Mouse (Mus musculus) G1E (cell line): Measurements from ENCODE around the gene Myoz1. TPM values are rescaled to one million over a fixed set of nuclear protein-coding genes. Genes with fewer than 3 reads are reported as not detected.

Experiments used
- ATAC-seq: 2 replicates; pipeline ENCODE4 v1.8.0; 2016; ENCODE audit warnings: mild to moderate bottlenecking; ENCODE audit not compliant: insufficient number of reproducible peaks, poor library complexity, low FRiP score, severe bottlenecking; ENCODE audit errors: extremely low read depth
- DNase-seq: peaks from one replicate; pipeline ENCODE4 v3.0.0; 2012; ENCODE audit warnings: low spot score
- H3K27me3 ChIP-seq: 2 replicates; pipeline ENCODE4 v1.6.1; 2012; ENCODE audit warnings: mild to moderate bottlenecking, low read length, inconsistent platforms; ENCODE audit not compliant: insufficient read depth
- H3K36me3 ChIP-seq: replicated peaks from 2 replicates; pipeline ENCODE3; 2012; ENCODE audit warnings: mild to moderate bottlenecking, inconsistent platforms
- H3K4me1 ChIP-seq: 2 replicates; pipeline ENCODE4 v1.6.1; 2012; ENCODE audit warnings: low read depth, low read length, inconsistent platforms, mixed read lengths; ENCODE audit not compliant: insufficient read depth
- H3K4me3 ChIP-seq: 2 replicates; pipeline ENCODE4 v1.5.1; 2012; ENCODE audit warnings: low read depth, mild to moderate bottlenecking, inconsistent platforms, low read length, moderate library complexity, mixed read lengths
- H3K9me3 ChIP-seq: replicated peaks from 2 replicates; pipeline ENCODE4 v1.6.1; 2012; ENCODE audit warnings: inconsistent platforms
- CTCF ChIP-seq: IDR thresholded peaks from 2 replicates; pipeline ENCODE4 v1.5.1; 2012; ENCODE audit warnings: low read depth, low read length, inconsistent platforms, mixed read lengths
- GATA1 ChIP-seq: IDR thresholded peaks from 2 replicates; pipeline ENCODE4 v1.6.1; 2012; ENCODE audit warnings: borderline replicate concordance, low read length, inconsistent platforms, mixed read lengths
- GATA2 ChIP-seq: IDR thresholded peaks from 2 replicates; pipeline ENCODE4 v1.6.1; 2012; ENCODE audit warnings: low read depth, low read length, inconsistent platforms, borderline replicate concordance
- POLR2AphosphoS5 ChIP-seq: IDR thresholded peaks from 2 replicates; pipeline ENCODE4 v1.6.1; 2012; ENCODE audit warnings: low read depth, low read length, inconsistent platforms; ENCODE audit not compliant: insufficient replicate concordance
- TAL1 ChIP-seq: conservative IDR thresholded peaks from 2 replicates; pipeline ENCODE4 v1.6.1; 2012; ENCODE audit warnings: low read depth, low read length, inconsistent platforms, mixed read lengths
- polyA plus RNA-seq: library from polyadenylated mRNA; stranded (reverse); fragments of >175 nt; gene quantifications from 2 replicates; pipeline ENCODE4 v1.2.3, GENCODE M21; 2012
- total RNA-seq, 2 experiments: library from RNA; stranded (forward) in 1 of 2; stranded (reverse) in 1 of 2; fragments of 200-1000 nt in 1 of 2; fragments of >200 nt in 1 of 2; fragmentation: Nextera tagmentation in 1 of 2; gene quantifications; 2 replicates each; pipeline ENCODE4 v1.2.3; 2014 to 2017

Myoz1 gene
- total and polyA plus RNA-seq, 3 experiments: not detected

DNA sequence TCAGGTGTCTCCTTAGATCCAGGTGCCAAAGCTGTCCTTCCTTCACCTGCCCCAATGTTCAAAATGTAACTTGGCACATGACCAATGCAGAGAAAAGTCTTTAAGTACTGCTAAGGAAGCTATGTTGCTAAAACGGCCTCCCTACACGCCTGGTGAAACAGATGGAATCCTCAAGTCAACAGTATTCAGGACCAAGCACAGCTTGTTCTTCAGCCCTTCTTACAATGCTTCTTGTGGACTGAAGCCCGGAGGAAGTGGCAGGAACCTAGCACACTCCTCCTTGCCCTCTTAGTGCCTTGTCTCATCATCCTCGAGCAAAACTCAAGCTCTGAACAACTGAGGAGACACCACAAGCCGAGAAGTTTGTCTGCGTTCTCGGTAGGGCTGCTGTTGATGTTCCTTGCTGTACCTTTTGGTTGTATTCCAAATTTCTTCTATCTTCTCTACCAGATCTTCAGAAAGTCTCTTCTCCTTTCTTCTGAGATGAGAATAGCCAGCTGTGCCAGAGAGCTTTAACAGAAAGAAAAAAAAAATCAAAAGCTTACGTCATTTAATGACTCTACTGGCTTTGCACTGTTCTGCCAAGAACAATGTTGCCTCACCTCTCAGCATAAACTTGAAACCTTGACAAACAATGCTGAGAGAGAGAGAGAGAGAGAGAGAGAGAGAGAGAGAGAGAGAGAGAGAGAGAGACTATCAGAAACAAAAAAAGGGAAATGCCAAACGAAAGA lies 48.8 kb downstream of the Myoz1 start:
- DNase-seq: no peak
- no peak for ATAC-seq
- Histone ChIP-seq H3K4me3 (no peak overlapping the region), H3K36me3 (no peaks in the 10 kb centered on the region), H3K9me3 (no peaks in the 10 kb centered on the region), H3K4me1 (no peaks in the 10 kb centered on the region), H3K27me3 (no peaks in the 10 kb centered on the region)
- TF ChIP-seq GATA1 (no peak), GATA2 (no peak), POLR2AphosphoS5 (no peak), TAL1 (no peak), CTCF (no peak)

DNA sequence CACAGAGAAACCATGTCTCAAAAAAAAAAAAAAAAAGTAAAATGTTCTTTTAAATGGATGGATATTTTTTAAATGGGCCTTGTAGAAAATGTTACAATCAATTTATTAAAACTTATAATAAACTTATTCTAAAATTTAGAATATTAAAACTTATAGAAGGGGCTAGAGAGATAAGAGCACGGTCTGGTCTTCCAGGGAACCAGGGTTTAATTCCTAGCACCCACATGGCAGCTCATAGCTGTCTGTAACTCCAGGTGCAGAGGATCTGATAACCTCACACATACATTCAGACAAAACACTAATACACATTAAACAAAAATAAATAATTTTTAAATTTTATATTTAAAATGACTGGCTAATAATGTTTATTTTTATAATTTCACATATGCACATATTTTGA lies 55.1 kb downstream of the Myoz1 start:
- TF ChIP-seq GATA1: no peak
- TF ChIP-seq POLR2AphosphoS5: no peak
- no peak for TF ChIP-seq TAL1
- TF ChIP-seq CTCF: no peak
- no peak for TF ChIP-seq GATA2
- DNase-seq (no peak), ATAC-seq (no peak)
- no peaks in the 10 kb centered on the region for H3K36me3 ChIP-seq
- no peak overlapping the region for H3K4me3 ChIP-seq
- H3K4me1 ChIP-seq: no peaks in the 10 kb centered on the region
- no peaks in the 10 kb centered on the region for H3K9me3 ChIP-seq
- H3K27me3 ChIP-seq: no peaks in the 10 kb centered on the region

DNA sequence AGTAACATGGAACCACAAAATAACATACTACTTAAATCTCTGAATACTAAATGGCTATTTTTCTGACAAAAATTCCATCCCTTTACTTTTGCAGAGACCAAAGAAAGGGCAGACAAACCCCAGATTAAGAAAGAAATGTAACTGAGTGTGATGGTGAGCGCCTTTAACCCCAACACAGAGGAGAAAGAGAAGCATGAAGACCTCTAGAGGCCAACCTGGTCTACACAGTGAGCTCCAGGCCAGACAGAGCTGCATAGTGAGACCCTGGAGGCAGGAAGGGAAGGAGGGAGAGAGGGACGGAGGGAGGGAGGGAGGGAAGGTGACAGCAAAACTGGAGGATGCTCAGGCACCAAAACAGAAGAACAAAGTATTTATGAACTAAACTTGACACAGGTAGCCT lies 56.1 kb downstream of the Myoz1 start:
- Histone ChIP-seq H3K27me3 (no peaks in the 10 kb centered on the region), H3K4me3 (no peak overlapping the region), H3K9me3 (no peaks in the 10 kb centered on the region), H3K36me3 (no peaks in the 10 kb centered on the region), H3K4me1 (no peaks in the 10 kb centered on the region)
- DNase-seq (no peak), ATAC-seq (no peak)
- no peak for TF ChIP-seq TAL1
- TF ChIP-seq GATA2: no peak
- TF ChIP-seq POLR2AphosphoS5: no peak
- no peak for TF ChIP-seq CTCF
- no peak for TF ChIP-seq GATA1

DNA sequence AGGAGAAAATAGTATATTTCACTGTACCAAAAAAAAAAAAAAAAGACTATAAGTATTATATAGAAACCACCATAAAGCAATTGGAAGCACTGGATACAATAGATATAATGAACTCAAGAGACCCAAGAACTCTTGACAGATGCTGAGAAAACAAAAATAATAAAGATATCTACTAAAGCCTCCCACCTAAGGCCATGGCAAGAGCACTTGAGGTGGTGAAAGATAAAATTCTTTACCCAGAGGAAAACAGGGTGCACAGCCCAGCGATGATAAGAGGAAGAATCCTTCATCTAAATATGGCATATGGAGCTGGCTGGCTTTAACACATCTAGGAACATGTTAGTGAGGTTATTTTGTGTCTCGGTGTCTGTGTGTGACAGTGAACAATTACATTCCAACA lies 56.8 kb downstream of the Myoz1 start:
- TF ChIP-seq POLR2AphosphoS5 (no peak), GATA1 (no peak), CTCF (no peak), TAL1 (no peak), GATA2 (no peak)
- Histone ChIP-seq H3K27me3 (no peaks in the 10 kb centered on the region), H3K9me3 (no peaks in the 10 kb centered on the region), H3K4me1 (peaks cover 3% of the 10 kb centered on the region; the same call in 1 of the 2 replicates), H3K36me3 (no peaks in the 10 kb centered on the region), H3K4me3 (no peak overlapping the region)
- no peak for ATAC-seq
- DNase-seq: no peak

Other genes with a start within 250 kb of the Myoz1 start
- not detected in 2 replicates for gene Cfap70, start 204.3 kb downstream of the Myoz1 start, total RNA-seq (2014; fragmentation: Nextera tagmentation)
- 0.23 TPM in 1 of 2 replicates, not detected in the other for gene Cfap70, start 204.3 kb downstream of the Myoz1 start, total RNA-seq (2017)
- gene Cfap70, start 204.3 kb downstream of the Myoz1 start, polyA plus RNA-seq: not detected in 2 replicates
- 87.7 and 107 TPM in 2 replicates for gene Anxa7, start 176.4 kb downstream of the Myoz1 start, total RNA-seq (2014; fragmentation: Nextera tagmentation)
- 84.4 and 85.4 TPM in 2 replicates for gene Anxa7, start 176.4 kb downstream of the Myoz1 start, total RNA-seq (2017)
- gene Anxa7, start 176.4 kb downstream of the Myoz1 start, polyA plus RNA-seq: 33.6 and 40.4 TPM in 2 replicates
- gene Mss51, start 159.6 kb downstream of the Myoz1 start, total RNA-seq (2014; fragmentation: Nextera tagmentation): 2.5 and 3.0 TPM in 2 replicates
- 1.0 and 1.2 TPM in 2 replicates for gene Mss51, start 159.6 kb downstream of the Myoz1 start, total RNA-seq (2017)
- gene Mss51, start 159.6 kb downstream of the Myoz1 start, polyA plus RNA-seq: 0.12 TPM in 2 replicates
- gene Ppp3cb, start 110.0 kb downstream of the Myoz1 start, total RNA-seq (2014; fragmentation: Nextera tagmentation): 245 and 249 TPM in 2 replicates
- 64.2 and 68.9 TPM in 2 replicates for gene Ppp3cb, start 110.0 kb downstream of the Myoz1 start, total RNA-seq (2017)
- 4.0 and 4.4 TPM in 2 replicates for gene Ppp3cb, start 110.0 kb downstream of the Myoz1 start, polyA plus RNA-seq
- gene Usp54, start 15.5 kb downstream of the Myoz1 start, total RNA-seq (2014; fragmentation: Nextera tagmentation): 3.7 and 3.9 TPM in 2 replicates
- 2.7 and 3.3 TPM in 2 replicates for gene Usp54, start 15.5 kb downstream of the Myoz1 start, total RNA-seq (2017)
- gene Usp54, start 15.5 kb downstream of the Myoz1 start, polyA plus RNA-seq: 0.58 and 0.72 TPM in 2 replicates
- 0.23 TPM in 1 of 2 replicates, not detected in the other for gene Synpo2l, start 11.8 kb upstream of the Myoz1 start, total RNA-seq (2014; fragmentation: Nextera tagmentation)
- gene Synpo2l, start 11.8 kb upstream of the Myoz1 start, total RNA-seq (2017): 0.06 and 0.11 TPM in 2 replicates
- 0.04 and 0.07 TPM in 2 replicates for gene Synpo2l, start 11.8 kb upstream of the Myoz1 start, polyA plus RNA-seq
- gene Sec24c, start 17.8 kb upstream of the Myoz1 start, total RNA-seq (2014; fragmentation: Nextera tagmentation): 119 and 126 TPM in 2 replicates
- 88.4 and 101 TPM in 2 replicates for gene Sec24c, start 17.8 kb upstream of the Myoz1 start, total RNA-seq (2017)
- gene Sec24c, start 17.8 kb upstream of the Myoz1 start, polyA plus RNA-seq: 255 and 271 TPM in 2 replicates
- 3.5 and 4.6 TPM in 2 replicates for gene Fut11, start 38.4 kb upstream of the Myoz1 start, total RNA-seq (2014; fragmentation: Nextera tagmentation)
- 7.8 and 8.3 TPM in 2 replicates for gene Fut11, start 38.4 kb upstream of the Myoz1 start, total RNA-seq (2017)
- 4.1 and 5.0 TPM in 2 replicates for gene Fut11, start 38.4 kb upstream of the Myoz1 start, polyA plus RNA-seq
- gene Chchd1, start 46.5 kb upstream of the Myoz1 start, total RNA-seq (2014; fragmentation: Nextera tagmentation): 43.0 and 53.6 TPM in 2 replicates
- gene Chchd1, start 46.5 kb upstream of the Myoz1 start, total RNA-seq (2017): 135 and 152 TPM in 2 replicates
- gene Chchd1, start 46.5 kb upstream of the Myoz1 start, polyA plus RNA-seq: 8.4 and 8.7 TPM in 2 replicates
- 41.1 and 41.2 TPM in 2 replicates for gene Zswim8, start 51.0 kb upstream of the Myoz1 start, total RNA-seq (2014; fragmentation: Nextera tagmentation)
- gene Zswim8, start 51.0 kb upstream of the Myoz1 start, total RNA-seq (2017): 16.7 and 19.1 TPM in 2 replicates
- 31.5 and 35.7 TPM in 2 replicates for gene Zswim8, start 51.0 kb upstream of the Myoz1 start, polyA plus RNA-seq
- gene Ndst2, start 78.0 kb upstream of the Myoz1 start, total RNA-seq (2014; fragmentation: Nextera tagmentation): 195 and 204 TPM in 2 replicates
- gene Ndst2, start 78.0 kb upstream of the Myoz1 start, total RNA-seq (2017): 227 and 232 TPM in 2 replicates
- 61.4 and 72.2 TPM in 2 replicates for gene Ndst2, start 78.0 kb upstream of the Myoz1 start, polyA plus RNA-seq
- 29.4 and 30.3 TPM in 2 replicates for gene Camk2g, start 137.5 kb upstream of the Myoz1 start, total RNA-seq (2014; fragmentation: Nextera tagmentation)
- 37.4 and 40.4 TPM in 2 replicates for gene Camk2g, start 137.5 kb upstream of the Myoz1 start, total RNA-seq (2017)
- gene Camk2g, start 137.5 kb upstream of the Myoz1 start, polyA plus RNA-seq: 30.2 and 35.9 TPM in 2 replicates
- gene Plau, start 180.1 kb upstream of the Myoz1 start, total RNA-seq (2014; fragmentation: Nextera tagmentation): not detected in 2 replicates
- 5.0 and 6.0 TPM in 2 replicates for gene Plau, start 180.1 kb upstream of the Myoz1 start, total RNA-seq (2017)
- not detected in 2 replicates for gene Plau, start 180.1 kb upstream of the Myoz1 start, polyA plus RNA-seq